Mouse (Mus musculus) thymus, postnatal 14 days (tissue): ENCODE measurements at regions not wholly inside any gene's neighbourhood (a gene's known extent, or its start where the extent isn't known, plus 50 kb on each side); places are given as distances from the start of the nearest gene placed in this dataset.

Source experiments
- DNase-seq: peaks from one replicate; pipeline ENCODE4 v3.0.0; 2021

GRCm38 (mm10) chr14:101382838-101383237 is 182.7 kb upstream of the Prr30 start:
- DNase-seq: no peak

DNA sequence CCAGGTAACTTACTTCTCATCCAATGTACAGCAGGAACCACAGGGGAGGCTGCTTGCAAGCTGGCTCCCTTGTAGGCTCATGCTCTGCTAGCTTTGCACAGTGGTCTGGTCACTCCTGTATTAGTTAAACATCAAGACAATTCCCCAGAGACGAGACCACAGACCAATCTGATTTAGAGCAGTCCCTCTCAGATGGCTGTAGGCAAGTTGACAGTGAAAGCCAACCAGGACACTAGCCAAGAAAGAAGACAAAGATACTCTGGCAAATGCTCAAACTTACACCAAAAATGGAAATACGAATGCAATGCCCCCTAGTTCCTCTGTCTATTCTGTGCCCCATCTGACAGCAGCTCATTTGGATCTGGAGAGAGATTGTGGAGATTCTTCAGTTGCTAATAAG is 181.8 kb upstream of the Prr30 start:
- no peak for DNase-seq

DNA sequence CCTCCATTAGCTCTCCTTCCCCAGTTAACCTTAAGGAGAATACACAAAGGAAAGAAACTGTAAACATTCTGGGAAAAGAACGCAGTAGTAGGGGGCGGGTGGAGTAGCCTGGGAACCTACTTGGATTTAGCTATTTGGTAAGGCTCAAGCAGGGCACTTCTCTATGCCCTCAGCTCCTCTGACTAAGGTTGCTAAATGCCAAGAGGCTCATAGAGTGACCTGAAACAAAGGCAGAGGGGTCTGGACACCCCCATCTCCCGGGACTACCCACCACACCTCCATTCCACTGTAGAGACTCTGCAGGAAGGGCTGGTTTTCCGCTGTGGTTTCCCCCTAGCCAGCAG is 179.5 kb upstream of the Prr30 start:
- DNase-seq: no peak

GRCm38 (mm10) chr14:101378965-101379662 is 179.0 kb upstream of the Prr30 start:
- DNase-seq: peak; percentile 20

DNA sequence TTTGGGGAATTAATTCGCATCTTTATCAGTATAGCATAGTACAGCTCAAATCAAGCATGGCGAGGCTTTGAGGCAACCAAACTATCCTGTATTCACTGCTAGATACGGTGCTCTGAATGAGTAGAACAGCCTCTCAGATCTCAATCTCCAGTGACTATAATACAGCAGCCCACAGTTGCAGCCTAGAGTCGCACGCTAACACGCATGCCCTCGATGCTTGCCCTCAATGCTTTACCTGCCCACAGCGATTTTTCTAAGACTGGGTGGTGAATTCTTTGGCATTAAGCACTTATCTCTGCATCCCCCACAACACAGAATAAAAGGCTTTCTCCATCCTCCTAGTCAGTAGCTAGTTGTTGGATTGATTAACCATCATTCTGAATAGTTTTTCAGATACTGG is 178.4 kb upstream of the Prr30 start:
- DNase-seq: no peak

GRCm38 (mm10) chr14:101376690-101377089 is 176.6 kb upstream of the Prr30 start:
- no peak for DNase-seq

- no peak for DNase-seq
Observed at GRCm38 (mm10) chr14:101375833-101376232, 175.7 kb upstream of the Prr30 start.

DNA sequence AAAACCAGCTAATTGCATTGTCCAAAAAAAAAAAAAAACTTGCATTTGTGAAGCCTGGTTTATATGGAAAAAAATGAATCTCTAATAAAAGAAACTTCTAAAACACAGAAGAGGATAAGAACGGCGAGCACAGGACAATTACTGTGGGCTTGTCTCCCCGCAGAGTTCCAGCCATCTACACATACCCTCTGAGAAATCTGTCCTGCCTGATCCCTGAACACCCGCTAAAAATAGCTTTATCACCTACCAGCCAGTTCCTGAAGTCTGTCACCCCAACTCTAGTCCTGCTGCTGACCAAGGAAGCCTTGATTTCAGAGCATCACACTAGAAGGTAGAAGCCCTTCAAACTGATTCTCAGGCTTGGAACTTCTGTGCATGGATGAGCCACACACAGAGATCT is 173.7 kb upstream of the Prr30 start:
- DNase-seq: no peak

- DNase-seq: no peak
Observed at GRCm38 (mm10) chr14:101359860-101360259, 159.7 kb upstream of the Prr30 start.

DNA sequence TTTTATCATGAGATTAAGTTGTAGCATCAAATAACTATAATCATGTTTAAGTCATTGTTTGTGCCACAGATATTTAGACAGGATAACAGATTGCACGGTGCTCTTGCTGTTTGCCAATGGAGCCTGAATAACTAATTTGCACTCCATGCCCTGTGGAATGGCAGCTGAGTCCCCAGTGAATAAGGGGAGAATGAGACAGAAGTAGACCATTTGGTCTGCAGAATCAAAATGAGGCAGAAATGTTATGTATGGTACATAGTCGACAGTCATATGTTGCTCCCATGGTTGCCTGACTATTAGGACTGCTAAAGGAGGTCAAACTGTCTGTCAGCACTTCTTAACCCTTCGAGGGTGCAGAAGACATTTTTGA is 152.9 kb upstream of the Prr30 start:
- no peak for DNase-seq

DNA sequence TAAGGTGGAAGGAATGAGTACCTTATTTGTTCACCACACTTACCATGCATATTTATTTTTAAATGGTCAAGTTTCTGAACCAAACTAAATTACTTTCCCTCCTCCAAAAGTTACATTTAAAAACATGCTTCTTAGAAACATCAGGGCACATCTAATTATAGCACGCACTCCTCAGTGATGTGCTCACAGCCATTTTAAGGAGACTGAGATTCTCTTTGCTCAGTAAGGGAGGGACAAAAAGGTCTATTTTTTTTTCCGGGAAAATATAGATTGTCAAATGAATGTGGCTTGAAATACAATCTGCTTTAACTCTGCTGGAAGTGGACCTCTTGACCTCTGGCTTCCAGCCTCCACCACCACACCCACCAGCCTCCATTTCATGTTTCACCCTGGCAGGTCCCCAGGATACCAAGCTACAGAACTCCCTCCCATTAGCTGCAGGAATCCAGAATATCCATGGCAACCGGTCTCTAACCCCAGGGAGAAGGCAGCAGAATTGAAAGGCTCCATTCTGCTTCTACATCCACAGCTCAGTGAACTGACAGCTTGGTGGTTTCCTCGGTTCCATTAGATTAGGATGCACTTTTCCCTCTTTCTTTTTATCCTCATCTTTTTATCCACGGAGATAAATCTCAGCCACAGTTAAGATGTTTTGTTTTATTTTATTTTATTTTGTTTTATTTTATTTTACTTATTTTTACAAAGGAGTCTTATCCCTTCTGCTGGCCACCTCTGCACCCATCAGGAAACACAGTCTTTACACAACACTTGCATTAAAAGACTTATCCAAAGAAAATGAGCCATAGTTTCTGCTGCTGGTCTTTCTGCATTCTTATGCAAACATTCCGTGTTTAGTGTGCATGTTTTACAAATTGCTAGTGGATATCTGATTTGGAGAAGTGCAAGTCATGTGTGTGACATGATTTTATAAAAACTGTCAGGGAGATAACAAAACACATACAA is 152.2 kb upstream of the Prr30 start:
- DNase-seq: no peak

DNA sequence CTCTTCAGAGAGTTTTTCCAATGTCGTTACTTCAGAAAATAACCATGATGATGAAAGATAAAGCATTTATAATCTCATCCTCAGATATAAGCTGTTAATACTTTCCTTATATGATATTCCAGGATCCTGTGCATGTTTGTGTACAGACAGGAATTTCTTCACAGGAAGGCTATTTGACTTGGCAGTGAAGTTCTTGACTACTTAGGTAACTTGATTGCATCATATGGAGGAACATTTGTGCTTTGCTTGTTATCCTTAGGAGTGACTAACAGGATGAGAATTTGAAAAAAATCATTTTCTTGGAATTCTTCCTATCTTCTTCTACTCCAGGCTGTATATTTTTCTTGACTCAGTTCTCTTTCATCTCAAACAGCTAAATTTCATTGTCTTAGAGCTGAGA is 140.2 kb upstream of the Prr30 start:
- DNase-seq: no peak

GRCm38 (mm10) chr14:101332015-101332414 is 131.9 kb upstream of the Prr30 start:
- no peak for DNase-seq

- DNase-seq: no peak
Observed at GRCm38 (mm10) chr14:101327421-101327820, 127.3 kb upstream of the Prr30 start.

DNA sequence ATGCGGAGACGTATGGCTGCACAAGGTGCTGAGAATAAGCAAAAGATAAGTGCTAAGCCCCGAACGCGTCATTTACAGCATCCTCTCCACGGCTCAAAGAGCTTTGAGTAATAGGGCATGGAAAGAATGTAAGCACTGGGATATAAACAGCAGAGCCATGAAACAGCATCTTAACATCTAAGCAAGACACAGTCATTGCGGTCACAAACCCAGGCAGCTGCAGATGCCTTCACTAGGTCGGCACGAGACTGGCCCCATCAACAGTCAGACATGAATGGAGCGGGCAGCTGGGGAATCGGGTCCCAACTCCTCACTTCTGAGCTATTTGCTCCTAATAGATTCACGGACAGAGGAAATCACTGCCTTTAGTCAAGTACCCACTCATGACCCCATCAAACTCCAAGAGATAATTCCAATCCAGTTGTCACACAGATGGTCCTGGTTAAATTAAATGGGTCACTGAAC is 126.4 kb upstream of the Prr30 start:
- no peak for DNase-seq

DNA sequence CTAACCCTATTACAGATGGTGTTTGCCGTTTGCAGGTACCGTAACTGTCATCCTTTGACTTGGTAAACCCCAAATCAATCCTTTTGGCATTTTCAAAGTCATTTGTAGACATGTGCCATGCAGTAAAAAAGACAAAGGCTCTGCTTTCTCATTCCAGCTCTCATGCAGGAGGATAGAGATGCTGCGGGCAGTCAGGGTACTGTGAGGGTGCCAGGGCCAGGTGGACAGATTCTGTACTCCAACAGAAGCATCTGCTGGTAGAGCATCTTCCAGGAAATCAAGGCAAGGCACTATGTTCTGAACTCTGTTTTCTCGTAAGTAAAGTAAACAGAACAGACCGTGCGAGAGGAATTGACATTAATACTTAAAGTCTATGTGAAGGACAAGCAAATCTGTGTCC is 123.2 kb upstream of the Prr30 start:
- DNase-seq: no peak

GRCm38 (mm10) chr14:101307920-101308319 is 107.8 kb upstream of the Prr30 start:
- no peak for DNase-seq

DNA sequence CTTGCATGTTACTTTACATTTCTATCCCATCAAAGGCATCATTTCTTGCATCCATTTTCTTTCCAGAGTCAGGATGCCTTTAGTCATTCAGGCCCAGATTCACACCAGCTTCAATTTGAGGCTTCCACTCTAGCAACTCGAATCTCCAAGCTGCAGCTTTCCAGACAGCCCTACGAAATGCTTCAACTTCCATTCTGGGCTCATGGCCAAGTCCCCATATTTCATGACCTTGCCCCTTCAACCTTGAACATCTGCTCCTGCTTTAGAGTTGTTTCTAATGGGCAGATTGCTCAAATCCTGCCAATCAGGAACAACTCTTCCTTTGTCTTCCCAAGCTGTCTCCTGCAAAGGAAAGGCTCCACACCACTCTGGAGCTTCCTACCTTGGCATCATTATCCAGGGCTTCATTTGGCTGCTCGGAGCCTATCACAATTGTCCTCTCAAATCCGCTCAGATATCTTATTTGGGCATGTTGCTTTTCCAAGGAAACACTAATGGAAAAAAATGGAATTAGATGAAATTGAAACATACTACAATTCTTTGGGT is 104.4 kb upstream of the Prr30 start:
- DNase-seq: no peak

- DNase-seq: no peak
Observed at GRCm38 (mm10) chr14:101297841-101298240, 97.7 kb upstream of the Prr30 start.

- DNase-seq: no peak
Observed at GRCm38 (mm10) chr14:101294693-101295092, 94.6 kb upstream of the Prr30 start.

DNA sequence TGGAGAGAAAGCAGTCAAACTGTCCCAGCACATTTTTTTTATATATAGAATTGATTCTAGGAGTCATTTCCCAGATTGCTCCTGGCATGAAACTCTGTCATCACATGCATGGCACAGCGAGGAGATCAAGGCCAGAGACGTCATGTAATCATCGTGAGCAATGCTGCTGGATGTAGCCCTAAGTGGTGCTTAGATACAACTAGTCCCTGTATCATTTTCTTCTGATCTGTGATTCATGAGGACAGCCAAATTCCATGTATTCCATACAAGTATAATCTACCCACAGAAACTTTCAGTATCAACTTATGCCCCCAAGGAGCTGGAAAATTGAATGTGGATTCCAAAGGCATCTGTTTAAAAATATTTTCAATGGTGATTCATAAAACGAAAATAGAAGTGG is 87.6 kb upstream of the Prr30 start:
- DNase-seq: no peak

GRCm38 (mm10) chr14:101269048-101269789 is 69.1 kb upstream of the Prr30 start:
- DNase-seq: no peak

DNA sequence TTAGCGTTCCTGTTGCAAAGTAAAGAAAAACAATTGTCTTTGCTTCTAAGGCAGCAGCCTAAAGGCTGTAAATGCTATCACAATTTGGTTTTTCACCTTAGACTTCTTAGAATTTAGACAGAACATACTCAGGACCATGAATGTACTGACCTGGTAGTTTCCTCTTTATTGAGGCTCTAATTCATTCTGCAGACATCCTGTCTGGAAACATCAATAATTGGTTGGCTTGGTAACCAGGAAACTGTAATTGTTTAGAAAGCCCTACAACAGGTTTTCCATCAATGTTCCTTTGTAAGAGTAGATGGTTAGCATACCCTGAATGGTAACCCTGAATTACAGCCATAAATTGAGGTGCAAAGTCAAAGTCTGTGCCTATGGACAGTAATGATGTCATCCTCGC is 67.4 kb upstream of the Prr30 start:
- no peak for DNase-seq
